Mouse (Mus musculus): ENCODE results near the gene Txn2.

Gene Txn2

DNA sequence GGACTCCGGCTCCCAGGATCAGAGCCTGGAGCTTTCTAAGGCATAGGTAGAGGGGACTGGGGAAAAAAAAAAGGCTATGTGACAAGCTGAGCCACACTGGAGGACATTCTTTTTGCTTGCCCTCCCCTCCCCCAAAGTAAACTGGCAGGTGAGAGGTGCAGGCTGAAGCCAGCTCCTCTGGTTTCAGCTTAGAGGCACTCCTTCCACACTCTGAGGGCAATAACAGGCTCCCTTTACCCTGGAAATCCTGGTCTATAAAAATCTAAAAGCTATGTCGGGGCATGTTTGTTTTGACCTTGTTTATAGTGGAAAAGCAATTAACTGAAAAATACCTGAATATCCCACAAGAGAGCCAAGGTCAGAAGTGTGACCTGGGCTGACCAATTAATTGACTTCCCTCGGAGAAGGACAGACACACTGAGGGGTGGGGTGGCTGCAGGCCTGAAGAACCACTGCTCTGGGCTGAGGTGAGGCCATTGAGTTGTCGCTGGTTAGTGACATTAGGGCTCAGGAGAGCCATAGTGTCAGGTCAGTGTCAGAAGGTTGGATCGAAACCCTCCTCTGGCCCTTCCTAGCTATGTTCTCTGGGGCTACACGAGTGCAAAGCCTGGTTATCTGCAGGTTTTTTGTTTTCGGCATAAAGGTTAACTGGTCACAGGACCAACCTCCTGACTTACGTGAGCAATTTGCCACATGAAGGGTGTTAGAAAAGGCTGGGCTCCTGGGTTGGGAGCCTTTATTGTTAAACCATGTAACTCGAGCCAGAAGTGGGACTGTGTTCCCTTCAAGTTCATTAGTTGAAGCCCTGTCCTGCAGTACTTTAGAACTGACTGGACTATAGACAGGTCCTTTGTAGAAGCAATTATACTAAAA is 20.9 kb downstream of the Txn2 start:
- no peak for DNase-seq (ENCODE audit: low read depth)

DNA sequence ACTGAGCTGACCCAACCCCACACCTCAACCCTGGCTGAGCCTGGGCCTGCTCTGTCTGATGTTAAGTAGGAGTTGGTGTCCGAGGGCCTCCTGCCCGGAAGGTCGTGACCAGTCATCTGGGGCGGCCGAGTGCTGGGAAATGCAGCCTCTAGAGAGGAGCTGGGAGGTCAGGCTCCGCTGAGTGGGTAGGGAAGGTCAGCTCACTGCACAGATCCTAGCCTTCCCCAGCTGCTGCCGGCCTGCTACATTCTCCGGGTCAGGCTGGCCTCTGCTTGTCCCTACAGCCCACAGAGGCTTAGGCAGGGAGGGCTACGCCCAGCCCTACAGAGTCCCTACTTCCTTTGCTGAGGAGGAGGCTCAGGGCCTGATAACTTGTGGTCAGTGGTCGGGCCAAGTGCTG is 22.3 kb downstream of the Txn2 start:
- DNase-seq (ENCODE audit: low read depth), result no peak

DNA sequence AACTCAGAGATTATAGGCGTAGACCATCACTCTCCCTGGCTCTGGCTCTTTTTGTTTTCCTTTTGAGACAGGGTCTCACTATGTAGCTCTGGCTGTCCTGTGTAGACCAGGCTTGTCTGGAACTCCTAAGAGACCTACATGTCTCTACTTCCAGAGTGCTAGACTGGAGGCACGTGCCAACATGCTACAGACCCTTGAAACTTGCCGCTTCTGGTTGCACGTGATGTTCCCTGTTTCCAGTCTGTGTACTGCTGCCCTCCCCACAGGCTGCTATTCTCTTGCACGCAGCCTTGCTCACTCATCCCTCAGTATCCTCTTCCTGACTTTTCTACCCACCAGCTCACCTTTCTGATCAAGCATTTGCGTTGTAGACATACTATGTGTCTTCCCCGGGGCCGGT is 22.7 kb downstream of the Txn2 start:
- DNase-seq (ENCODE audit: low read depth), result no peak

DNA sequence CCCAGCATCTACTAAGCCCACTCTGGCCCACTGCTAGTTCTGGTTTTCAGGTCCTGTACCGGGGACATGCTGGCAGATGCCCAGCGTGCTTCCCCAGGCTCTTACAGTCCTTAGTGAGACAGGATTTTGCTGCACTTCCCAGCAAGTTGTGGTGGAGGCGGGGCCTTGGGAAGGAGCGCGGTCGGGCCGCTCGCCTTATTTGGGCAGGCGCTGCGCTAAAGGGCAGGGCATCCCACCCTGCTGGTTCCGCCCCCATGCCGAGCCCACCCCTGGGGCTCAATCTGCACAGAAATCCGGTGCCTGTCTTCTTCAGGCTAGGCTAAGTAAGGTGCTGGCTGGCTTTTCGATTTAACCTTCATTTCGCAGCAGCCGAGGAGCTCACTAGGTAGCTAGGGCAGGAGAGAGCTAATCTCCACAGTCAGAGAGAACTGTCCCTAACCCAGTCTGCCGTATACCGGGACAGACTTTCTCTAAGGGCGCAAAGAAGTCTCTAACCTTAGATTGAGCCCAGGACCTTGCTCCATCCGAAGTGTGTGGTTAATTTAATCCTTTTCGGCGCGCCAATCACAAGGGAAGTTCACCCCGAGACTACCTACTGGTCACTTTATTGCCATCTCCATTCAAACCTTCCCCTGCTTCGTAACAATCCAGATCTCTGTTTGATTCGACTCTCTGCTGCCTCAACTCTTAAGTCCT is 23.4 kb downstream of the Txn2 start:
- DNase-seq (ENCODE audit: low read depth), result no peak

DNA sequence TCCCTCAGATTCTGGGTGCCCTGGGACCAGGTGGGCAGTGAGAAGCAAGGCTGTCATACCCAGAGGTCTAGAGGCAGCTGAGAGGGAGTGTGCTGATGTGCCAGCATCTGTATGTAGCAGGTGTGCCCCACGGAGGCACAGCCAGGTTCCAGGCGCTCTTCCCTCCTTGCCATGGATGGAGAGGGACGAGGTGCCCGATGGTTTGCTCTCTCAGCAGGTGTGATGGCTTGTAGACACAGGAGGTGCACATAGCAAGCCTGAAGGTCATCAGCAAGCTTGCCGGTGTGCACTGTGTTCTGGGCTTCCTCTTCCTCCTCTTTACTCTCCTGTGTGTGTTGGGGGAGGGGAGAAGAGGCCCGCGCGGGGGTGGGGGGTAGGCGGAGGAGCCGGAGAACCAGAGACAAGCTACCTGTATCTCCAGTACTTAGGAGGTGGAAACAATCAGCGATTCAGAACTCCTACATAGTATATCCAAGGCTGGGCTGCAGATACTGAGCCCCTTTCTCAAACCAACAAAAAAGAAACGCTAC is 24.4 kb downstream of the Txn2 start:
- no peak for DNase-seq (ENCODE audit: low read depth)

DNA sequence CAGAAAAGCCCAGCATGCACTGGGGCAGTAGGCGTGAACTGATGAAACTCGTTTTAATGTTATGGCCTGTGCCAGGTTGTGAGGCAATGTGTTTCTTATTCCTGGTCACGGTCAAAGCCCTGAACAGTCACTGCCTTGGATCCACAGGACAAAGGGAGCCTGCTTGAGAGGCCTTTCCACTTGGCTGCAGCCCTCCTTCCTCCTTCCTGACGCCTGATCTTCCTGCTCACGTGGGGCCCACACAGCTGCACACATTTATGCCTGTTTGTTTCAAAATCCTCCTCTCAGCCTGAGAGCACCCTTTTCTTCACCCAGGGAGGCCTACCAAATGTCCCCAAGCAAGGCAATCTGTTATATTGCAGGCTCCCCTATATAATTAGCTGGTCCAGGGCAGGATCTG is 25.6 kb downstream of the Txn2 start:
- DNase-seq (ENCODE audit: low read depth), result no peak

DNA sequence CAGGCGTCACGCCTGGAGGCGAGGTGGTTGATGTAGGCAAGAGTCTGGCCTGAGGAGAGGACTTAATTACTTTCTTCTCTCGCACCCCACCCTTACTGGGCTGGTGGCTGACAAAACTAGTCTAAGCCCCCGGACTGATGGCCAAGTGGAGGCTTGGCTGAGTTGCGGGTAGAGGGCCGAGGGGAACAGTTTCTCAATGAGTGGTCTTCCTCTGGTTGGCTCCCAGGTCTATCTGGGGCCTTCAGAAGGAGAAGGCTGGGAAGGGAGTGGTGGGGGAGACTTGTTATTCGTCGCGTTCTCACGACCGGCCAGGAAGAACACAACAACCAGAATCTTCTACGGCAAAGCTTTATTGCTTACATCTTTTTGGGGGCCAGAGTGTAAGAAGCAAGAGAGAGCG is 33.9 kb downstream of the Txn2 start:
- DNase-seq (ENCODE audit: low read depth), result no peak

DNA sequence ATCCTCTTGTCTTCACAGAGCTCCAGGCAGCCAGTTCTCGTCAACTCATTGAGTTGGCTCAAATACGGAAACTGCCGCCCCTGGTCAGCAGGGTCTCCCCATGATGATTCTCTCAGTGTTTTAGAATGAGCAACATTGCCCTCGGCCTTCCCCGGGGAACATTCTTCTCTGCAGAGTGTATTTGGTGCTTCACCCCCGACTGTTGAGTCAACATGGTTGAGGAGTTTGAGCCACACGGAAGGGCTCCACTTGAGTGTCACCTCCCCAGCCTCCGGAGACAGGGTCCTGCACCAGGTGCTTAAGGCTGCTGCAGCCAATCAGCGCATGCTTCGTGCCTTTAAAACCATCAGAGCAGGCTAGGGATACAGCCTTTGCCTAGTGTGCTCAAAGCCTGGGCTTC is 35.5 kb downstream of the Txn2 start:
- no peak for DNase-seq (ENCODE audit: low read depth)

DNA sequence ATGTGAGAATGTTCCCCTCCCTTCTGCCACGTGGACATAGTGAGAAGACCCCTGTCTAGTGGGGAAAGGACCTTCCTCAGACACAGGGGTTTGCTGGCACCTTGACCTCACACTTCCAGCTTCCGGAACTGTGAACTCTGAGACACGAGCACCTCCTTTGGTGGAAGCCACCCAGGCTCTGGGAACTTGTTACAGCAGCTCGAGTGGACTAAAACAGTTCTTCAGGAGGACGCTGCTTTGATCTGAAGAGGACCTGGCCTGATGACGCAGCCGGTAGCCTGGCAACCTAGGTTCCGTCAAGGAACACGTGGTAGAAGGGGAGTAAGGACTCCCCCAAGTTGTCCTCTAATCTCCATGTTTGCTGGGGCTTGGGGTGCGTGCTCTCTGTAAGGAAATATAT is 36.4 kb downstream of the Txn2 start:
- DNase-seq (ENCODE audit: low read depth), result no peak

DNA sequence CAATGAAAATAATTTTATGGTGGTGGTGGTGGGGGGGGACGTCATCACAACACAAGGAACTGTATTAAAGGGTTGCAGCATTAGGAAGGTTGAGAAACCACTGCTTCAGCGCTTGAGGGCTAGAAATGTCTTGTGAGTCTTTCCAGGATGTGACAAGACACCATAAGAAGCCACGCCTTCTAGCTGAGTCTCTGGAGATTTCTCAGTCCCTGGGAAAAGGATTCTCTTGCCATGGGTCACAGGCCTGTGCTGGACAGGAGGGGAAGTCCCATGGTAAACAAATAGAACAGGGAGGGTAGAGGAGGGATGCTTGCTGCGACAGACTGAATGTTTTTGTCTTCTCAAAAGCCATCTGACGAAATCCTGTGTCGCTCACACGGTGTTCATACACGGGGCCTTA is 37.0 kb downstream of the Txn2 start:
- DNase-seq (ENCODE audit: low read depth), result no peak

DNA sequence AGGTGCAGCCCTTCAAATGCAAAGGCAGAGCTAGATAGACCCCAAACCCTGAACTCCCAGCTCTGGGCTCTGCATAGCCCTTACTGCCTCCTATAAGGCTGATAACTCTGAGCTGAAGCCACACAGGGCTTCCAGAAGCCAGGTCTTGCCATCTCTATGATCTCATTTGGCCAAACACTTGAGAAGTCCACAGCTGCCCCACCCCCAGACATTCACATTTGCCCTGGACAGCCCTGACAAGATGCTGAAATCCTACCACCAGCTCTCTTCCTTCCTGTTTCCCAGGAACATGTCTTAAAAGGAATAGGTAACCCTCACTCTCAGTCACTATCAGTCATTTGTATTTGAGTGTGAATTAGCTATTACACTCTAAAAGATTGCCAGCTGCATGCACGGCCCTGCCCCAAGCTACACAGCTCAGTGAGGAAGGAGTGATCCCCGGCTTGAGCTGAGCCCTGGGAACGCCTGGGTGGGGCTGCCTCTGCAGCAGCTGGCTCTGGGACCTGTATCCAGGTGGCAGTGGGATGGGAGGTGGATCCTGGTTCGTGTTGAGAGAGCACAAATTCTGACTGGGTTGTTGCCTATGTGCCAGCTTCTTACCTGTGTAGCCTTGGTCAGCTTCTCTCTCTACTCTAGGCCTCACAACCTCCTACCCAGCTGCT is 38.9 kb downstream of the Txn2 start:
- no peak for DNase-seq (ENCODE audit: low read depth)

DNA sequence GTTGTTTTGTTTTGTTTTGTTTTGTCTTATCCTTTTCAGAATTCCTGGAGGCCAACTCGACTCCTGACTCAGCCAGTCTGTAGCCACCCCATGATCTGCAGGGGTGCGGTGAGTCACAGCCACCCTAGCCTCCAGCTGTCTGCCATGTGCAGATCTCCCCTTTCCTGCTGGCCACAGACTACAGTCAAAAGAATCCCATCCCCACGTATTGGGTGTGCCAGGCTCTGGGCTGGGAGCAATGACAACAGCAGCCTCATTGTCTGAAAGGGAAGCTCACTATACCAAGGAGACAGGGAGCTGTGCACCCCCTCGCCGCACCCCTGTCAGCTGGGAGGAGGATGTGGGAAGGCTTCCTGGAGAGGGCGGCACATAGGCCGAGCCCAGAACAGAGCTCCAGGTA is 40.5 kb downstream of the Txn2 start:
- DNase-seq (ENCODE audit: low read depth), result no peak

DNA sequence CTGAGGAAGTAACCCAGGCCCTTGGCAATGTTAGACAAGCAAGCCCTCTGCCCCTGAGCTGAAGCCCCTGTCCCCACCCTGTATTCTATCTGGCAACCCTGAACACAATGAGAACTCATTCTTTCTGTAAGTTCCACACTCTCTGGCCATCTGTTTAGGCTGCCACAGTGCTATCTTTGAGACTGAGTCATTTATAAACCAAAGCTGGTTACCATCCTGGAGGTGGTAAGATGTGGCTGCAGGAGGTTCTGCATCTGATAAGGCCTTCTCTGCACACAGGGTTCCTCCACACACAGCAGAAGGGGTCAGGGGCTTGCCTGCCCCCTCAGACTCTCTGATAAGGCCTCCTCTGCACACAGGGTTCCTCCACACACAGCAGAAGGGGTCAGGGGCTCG is 41.7 kb downstream of the Txn2 start:
- no peak for DNase-seq (ENCODE audit: low read depth)

DNA sequence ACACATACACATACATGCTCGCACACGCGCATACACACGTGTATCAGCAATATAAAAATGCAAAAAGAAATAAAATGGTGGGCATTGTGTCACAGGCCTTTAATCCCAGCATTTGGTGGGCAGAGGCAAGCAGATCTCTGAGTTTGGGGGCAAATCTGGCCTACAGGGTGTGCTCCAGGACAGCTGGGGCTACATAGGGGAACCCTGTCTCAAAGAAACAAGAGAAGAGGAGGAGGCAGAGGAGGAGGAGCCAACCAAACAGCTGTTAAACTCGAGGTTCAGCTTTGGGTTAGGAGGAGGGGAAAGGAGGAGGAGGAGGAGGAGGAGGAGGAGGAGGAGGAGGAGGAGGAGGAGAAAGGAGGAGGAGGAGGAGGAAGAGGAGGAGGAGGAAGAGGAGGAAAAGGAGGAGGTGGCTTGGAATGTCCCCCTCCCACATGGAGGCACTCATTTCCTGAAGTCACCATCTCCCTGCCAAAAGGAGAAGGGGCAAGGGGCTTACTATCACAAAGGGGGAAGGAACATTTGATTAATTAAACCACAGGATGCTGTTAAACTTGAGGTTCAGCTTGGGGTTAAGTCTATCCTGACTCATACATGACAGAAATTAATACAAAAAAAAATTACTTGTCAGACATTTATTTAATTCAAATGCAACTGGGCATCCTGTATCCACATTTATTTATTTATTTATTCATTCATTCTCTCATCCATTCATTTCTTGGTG is 42.3 kb downstream of the Txn2 start:
- DNase-seq (ENCODE audit: low read depth), result no peak

DNA sequence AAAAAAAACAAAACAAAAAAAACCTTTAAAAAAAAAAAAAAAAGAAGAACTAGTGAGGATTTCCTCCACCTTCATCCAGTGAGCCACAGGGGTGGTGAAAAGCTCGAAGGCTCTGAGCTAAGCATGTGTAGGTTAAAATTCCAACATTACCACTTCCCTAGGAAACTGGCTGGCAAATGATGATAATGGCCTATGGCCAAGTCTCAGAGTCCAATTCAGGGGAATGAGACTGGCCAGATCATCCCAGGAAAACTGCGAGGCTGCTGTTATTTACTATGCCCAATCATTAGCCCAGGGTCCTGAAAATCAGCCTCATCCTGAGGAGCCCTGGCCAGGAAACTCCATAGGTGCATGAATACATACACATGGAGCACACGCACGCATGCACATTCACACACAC is 42.9 kb downstream of the Txn2 start:
- DNase-seq (ENCODE audit: low read depth), result no peak

DNA sequence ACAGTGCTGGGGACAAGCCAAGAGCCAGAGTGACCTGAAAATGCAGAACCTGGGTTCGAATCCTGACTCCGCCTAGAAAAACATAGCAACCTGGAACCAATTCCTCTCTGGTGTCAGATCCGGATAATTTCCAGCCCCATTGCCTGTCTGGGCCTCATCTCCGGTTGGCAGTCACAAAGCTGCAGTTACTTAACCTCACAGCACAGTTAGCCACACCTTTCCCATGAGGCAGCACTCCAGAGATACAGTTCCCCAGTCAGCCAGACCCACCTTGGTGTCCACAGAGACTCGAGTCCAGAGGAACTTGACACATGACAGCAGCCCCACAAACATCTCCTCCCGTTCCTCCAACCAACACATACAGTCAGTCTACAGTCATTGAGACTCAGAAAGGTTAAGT is 43.6 kb downstream of the Txn2 start:
- DNase-seq (ENCODE audit: low read depth), result no peak

DNA sequence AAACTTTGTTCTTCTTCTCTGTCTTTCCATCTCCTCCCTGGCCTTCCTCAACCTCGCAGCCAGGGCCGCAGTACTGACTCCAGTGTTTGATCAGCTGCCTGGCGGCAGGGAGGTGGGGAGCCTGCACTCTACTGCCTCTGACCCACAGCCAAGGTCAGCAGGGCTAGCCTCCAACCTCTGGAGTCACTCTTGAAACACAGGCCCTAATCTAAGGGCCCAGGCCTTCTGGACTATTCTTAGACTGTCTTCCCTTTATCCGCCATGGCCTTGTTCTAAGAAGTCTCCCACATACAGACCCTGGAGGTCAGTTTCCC is 45.2 kb downstream of the Txn2 start:
- DNase-seq (ENCODE audit: low read depth), result no peak

DNA sequence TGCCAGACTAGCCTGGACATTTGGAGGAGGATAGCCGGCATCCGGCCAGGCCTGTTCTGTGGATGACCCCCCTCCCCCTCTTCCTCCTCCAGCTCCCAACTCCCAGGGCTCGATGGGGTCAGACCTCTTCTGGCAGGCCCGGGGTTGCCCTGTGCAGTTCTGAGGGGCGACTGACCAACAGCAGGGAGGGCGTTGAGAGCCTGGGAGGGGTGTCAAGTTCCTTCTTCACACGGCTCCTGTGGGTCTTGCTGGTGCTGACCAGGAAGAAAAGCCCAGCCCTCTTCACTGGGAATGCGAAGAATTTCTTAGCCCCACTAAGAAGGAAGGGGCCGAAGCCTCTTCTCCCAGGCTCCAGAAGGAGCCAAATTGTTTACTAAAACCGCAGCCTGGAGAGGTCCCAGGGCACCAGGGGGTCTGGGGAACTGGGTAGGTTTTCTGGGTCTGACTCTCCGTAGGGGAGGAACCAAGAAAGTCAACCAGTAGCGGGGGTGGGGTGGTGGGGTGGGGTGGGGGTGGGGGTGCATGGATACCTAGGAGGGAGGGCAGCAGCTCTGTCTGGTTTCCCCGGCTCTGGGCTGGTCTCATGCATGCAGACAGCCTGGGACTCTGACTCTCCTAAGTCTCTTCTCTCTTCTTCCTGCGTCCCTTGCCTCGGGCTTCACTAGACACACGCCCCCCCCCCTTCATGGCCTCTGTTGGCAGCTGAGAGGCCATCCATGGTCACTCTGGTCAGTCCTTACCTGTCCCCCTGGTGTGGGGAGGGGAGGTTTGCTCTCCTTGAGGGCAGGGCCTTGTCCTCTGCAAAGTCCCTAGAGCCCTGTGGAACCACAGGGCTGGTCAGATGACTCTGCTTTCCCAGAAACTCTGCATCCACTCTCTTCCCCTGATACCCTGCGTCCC is 45.8 kb downstream of the Txn2 start:
- DNase-seq (ENCODE audit: low read depth), result no peak

DNA sequence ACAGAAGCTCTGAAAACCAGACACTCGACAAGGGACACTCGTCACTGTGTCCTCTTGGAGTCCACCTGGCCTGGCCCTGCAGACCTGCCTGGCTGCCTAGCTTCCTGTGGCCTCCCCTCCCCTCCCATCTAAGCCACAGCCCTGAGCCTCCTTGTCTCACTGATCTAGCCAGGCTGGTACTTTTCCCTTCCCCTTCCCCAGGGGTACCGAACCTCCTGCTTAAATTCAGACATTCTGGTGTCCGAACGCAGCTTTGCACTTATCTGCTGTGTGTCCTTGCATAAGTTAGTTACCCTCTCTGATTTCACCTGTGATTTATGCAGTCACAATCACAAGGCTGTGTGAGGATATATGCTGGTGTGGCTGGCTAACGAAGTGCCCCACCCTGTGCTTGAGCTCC is 46.5 kb downstream of the Txn2 start:
- no peak for DNase-seq (ENCODE audit: low read depth)

DNA sequence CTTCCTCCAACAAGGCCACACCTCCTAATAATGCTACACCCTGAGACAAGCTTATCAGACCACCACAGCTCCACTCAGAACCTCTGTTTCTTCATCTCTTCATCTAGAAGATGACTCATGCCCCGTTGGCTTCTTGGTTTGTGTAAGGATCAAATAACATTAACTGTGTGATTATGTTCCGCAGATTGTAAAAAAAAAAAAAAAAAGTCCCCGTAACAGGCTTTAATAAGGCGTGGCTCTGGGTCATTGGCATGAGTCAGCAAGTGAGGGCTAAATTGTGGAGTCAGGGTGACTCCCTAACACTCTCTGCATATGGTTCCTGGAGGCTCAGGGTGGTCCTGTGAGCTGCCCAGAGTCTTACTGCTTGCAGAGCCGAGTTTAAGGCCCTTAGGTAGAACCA is 47.1 kb downstream of the Txn2 start:
- peak; percentile 62 for DNase-seq (ENCODE audit: low read depth)

DNA sequence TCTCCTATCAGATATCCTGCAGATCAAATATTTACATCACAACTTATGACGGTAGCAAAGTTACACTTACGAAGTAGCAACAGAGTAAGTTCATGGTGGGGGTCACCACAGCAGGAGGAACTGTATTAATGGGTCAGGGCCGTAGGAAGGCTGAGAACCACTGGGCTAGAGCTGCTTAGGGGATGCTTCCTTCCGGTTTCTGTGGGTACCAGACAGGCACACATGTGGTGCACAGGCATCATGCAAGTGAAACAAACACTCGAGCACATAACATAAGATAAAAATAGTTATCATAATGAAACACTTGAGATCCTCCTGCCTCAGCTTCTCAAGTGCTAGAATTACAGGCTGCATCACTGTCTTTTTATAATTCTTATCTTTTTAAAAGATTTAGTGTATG is 48.1 kb downstream of the Txn2 start:
- DNase-seq (ENCODE audit: low read depth), result no peak

All from c-Kit-positive CD71-positive TER-119-negative erythroid progenitor cells, embryonic 14.5 days (primary cell).